Comparison of ENCODE assay signal across 9 mouse cellular contexts in genomic region chr9:71772338-71772737, GRCm38 (mm10). TPM values are rescaled to one million over a fixed set of nuclear protein-coding genes. Genes with fewer than 3 reads are reported as not detected.
DNase-seq lines count a peak whose midpoint lies in the region; ATAC-seq and TF ChIP-seq lines count a peak whose summit lies in the region.
"Had no signal": no experiment of that assay in that cellular context is flagged by ENCODE, and none has a peak within 500 bp of the region (broad histone marks: within the 10 kb centered on the region; RNA-seq: fewer than 3 reads in every experiment).

No protein-coding gene starts in this region.

- WGBS in liver, embryonic 12.5 days (ENCODE audit: insufficient replicate concordance), result 52% methylated on average over 5 of the region's 5 CpGs
- WGBS in small intestine, adult 2 months, result 54% methylated on average over 5 of the region's 5 CpGs

- peaks cover 53% of the 10 kb centered on the region for H3K27me3 ChIP-seq in liver, embryonic 12.5 days (replicated peaks)
- H3K27me3 ChIP-seq in small intestine, adult 2 months (ENCODE audit: control insufficient read depth, insufficient read depth, low read length), result no peaks in the 10 kb centered on the region
- H3K27me3 ChIP-seq: heart, embryonic 13.5 days had no signal

- peak; percentile 46 for DNase-seq in adrenal gland, adult 2 months
- no peak for DNase-seq in adrenal gland, postnatal 4 days (ENCODE audit: low spot score in 2 of 2)
- DNase-seq in liver, result peak; percentile 55
- DNase-seq in c-Kit-positive CD71-positive TER-119-negative erythroid progenitor cells, embryonic 14.5 days (ENCODE audit: low read depth), result peak; percentile 34
- peak; percentile 63 for DNase-seq in kidney, postnatal 14 days

- peaks cover 2% of the 10 kb centered on the region; the same call in 1 of the 2 replicates for H3K9me3 ChIP-seq in liver, embryonic 12.5 days (replicated peaks)
- H3K9me3 ChIP-seq: heart, embryonic 13.5 days had no signal

- H3K27ac ChIP-seq in liver, embryonic 12.5 days, result no peak overlapping the region
- H3K27ac ChIP-seq in small intestine, adult 2 months (ENCODE audit: insufficient read depth, low read depth, low read length), result no peak overlapping the region

- no peak for ATAC-seq in liver, embryonic 12.5 days
- no peak for ATAC-seq in inflammation-experienced regulatory T-cells, adult 6 months

- no peak overlapping the region for H3K4me3 ChIP-seq in liver, embryonic 12.5 days
- no peak overlapping the region for H3K4me3 ChIP-seq in small intestine, adult 2 months (ENCODE audit: low read depth, low read length)

- TF ChIP-seq POLR2A in small intestine, adult 2 months (IDR thresholded peaks at IDR 0.05; ENCODE audit: low read depth, low read length), result no peak

- H3K4me2 ChIP-seq in liver, embryonic 12.5 days, result no peak overlapping the region

- no peaks in the 10 kb centered on the region for H3K36me3 ChIP-seq in liver, embryonic 12.5 days
- no peaks in the 10 kb centered on the region for H3K36me3 ChIP-seq in small intestine, adult 2 months (ENCODE audit: control insufficient read depth, insufficient read depth, low read length)
- H3K36me3 ChIP-seq: heart, embryonic 13.5 days had no signal

- TF ChIP-seq CTCF in small intestine, adult 2 months (IDR thresholded peaks at IDR 0.05; ENCODE audit: extremely low read depth, insufficient read length, insufficient replicate concordance, low read depth, low read length), result peak; percentile 16; the same call in 1 of the 2 replicates

- no peak overlapping the region for H3K9ac ChIP-seq in liver, embryonic 12.5 days

- 0 out of 2 replicates have a peak, but pooled peaks cover 12% of the 10 kb centered on the region for H3K4me1 ChIP-seq in liver, embryonic 12.5 days
- H3K4me1 ChIP-seq in small intestine, adult 2 months (ENCODE audit: control insufficient read depth, insufficient read depth, insufficient read length, low read length), result peaks cover 3% of the 10 kb centered on the region; the same call in 1 of the 2 replicates

RNA-seq across cellular contexts. Expression of gene Cgnl1, which starts 0.9 kb away (rescaled TPM):
- 10 to 100 TPM; 91.4 to 99.0 TPM for total RNA-seq in adrenal gland, adult 2 months (2021)
- 9.6 and 10.4 TPM in 2 replicates for polyA plus RNA-seq in adrenal gland, adult 2 months (2012; rRNA removed)
- 10 to 100 TPM; 49.1 to 68.6 TPM for total RNA-seq in adrenal gland, postnatal 4 days (2021)
- polyA plus RNA-seq in liver, embryonic 12.5 days (2016; fragmentation: Nextera tagmentation; extraction: Ambion mirVana), result 3.0 TPM in 2 replicates
- 1.0 and 2.0 TPM in 2 replicates for polyA plus RNA-seq in small intestine, adult 2 months (2012; rRNA removed)
- not detected for polyA plus RNA-seq in inflammation-experienced regulatory T-cells, adult 6 months (2017; shearing (Covaris generic))

Comparison
In these comparisons a context has a peak if more than half of its experiments do, and no peak if none do; other contexts are left out.
1. DNase-seq: peak in adrenal gland, adult 2 months (single experiment), liver (single experiment), c-Kit-positive CD71-positive TER-119-negative erythroid progenitor cells, embryonic 14.5 days (single experiment) and kidney, postnatal 14 days (single experiment); none in adrenal gland, postnatal 4 days (0 of 2).